Mouse (Mus musculus) layer of hippocampus, adult 18-20 months (tissue): ENCODE measurements around the gene Egflam. TPM values are rescaled to one million over a fixed set of nuclear protein-coding genes. Genes with fewer than 3 reads are reported as not detected.

Source experiments
- DNase-seq, 2 experiments: peaks; one replicate each; pipeline ENCODE4 v3.0.0; 2022; ENCODE audit warnings: low spot score in 2 of 2
- total RNA-seq, 2 experiments: library from RNA; stranded (reverse); gene quantifications; 2 replicates each; pipeline ENCODE4 v1.2.3; 2021

The Egflam gene
- total RNA-seq, 2 experiments from 2014 or later = 1.9 to 2.0 TPM

- no peak for DNase-seq
Observed at GRCm38 (mm10) chr15:7187682-7188081, 210.5 kb downstream of the Egflam start.

DNA sequence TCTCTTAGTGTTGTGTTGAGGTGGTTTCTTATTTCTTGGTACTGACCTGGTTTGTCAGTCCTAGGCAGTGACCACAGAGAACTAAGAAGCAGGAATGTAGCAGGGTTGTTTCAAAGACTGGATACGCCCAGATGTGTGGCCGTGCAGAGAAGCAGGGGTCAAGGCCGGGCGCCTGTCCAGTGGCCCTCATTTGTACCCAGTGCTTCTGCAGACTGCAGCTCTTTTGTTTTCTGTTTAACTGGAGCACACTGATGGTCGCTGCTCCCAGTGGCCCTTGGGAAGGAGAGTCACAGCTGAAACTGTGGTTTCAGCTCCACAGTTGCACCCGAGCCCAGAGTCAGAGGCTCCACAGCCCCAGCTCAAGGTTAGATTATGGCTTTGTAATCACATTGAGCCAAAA, 217.6 kb downstream of the Egflam start:
- DNase-seq = peak in 1 of 2 experiments; percentile 47

DNA sequence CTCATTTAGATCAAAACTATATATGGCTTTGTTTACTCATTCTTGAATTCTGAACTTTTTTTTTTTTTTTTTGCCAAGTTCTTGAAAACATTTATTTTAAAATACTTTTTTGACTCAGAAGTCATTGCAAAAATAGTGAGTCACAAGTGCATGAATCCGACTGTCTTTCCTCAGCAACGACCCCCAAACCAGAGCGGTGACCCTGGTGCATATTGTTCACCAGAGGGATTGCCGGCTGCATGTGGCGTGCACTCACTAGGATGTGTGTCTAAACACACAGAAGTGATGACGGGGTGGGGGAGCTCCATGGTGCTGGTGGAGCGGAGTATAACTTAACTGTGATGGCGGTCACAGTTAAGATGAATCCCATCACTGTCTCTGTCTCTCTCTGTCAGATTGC, 224.4 kb downstream of the Egflam start:
- DNase-seq = no peak

- DNase-seq = no peak
Observed at GRCm38 (mm10) chr15:7173346-7173745, 224.8 kb downstream of the Egflam start.

GRCm38 (mm10) chr15:7172875-7173274, 225.3 kb downstream of the Egflam start:
- no peak for DNase-seq

DNA sequence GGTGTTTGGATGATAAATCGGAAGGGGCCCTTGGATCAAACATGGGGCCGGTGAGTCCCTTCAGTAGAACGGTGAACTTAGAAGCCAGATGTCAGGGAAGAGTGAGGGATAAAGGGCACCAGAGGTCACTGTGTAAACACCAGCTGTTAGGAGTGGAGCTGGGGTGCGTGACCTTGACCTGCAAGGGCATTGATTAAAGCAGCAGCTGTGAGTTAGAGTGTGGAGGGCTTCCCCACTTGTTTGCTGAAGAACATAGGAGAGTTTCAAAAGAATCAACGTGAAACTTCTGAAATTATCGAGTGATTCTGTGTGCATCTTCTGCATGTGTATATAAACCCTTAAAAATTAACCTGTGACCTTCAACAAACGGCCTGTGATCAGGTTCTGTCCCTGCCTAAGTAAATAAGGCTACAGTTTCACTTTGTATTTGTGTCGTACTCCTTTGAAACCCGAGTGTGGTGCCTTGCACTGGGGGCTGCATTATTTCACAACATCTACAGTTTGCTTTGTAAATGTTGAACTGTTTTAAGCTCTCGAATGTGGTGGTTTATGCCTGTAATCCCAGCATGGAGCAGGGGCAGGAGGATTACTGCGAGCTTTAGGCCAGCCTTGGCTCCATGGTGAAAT, 230.2 kb downstream of the Egflam start:
- DNase-seq = no peak

DNA sequence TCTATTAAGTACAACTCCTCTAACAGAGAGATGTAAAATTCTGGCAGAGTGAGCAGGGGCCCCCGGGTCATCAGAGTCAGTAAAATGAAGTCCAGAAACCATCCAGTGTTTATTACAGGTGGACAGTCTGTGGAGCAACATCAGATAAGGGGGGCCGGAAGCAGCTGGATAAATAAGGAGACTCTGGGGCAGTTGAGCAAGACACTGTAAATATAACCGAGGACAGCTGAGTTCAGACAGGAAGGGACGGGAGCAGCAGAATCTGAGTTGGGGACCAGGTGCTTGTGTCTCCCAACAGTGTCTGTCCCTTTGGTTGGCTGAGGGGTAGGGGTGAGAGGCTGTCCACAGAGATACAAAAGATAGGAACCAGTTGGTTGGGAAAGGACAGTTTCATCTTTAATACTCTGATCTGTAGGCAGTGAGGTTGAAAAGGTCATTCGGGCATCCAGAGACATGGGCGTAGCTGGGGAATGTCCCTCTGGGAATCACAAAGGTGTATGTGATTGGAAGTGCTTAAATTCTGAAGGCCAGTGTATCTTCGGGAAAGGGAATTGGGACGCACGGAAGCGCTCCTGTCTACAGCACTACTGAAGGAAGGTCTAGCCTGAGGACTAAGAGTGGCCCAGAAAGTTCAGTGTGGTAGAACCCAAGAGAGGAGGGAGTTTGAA, 230.8 kb downstream of the Egflam start:
- DNase-seq = no peak

DNA sequence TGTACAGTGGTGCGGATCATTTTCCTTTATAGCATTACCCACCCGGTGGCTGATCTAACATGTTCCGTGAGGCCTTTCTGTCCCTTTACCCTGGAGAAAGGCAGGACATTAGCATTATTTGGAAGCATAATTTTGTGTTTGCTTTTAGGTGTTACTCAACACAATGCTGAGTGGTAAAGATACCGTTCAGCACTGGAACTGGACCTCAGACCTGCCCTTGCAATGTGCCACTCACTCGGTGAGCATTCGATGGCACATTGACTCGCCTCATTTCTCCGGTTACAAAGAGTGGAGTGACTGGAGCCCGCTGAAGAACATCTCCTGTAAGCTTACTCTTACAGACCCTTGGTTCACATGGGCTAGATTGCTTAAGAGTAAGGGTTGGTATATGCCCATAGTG, 231.5 kb downstream of the Egflam start:
- DNase-seq = no peak

DNA sequence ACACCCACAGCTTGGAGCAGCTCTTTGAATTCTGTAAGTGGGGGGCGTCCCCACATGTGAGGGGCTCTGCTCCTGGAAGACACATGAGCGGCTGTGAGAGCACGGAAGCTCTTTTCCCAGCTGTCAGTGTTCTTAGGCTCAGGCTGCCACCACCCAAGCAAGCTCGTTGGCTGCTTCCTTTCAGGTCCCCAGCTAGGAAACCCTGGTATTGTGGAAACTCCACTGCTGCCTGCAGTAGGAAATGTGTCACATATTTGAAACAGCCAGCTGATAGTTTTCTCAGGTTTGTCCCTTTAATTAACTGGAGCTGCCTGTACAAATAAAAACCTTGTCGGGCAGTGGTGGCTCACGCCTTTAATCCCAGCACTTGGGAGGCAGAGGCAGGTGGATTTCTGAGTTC, 234.3 kb downstream of the Egflam start:
- DNase-seq = no peak

DNA sequence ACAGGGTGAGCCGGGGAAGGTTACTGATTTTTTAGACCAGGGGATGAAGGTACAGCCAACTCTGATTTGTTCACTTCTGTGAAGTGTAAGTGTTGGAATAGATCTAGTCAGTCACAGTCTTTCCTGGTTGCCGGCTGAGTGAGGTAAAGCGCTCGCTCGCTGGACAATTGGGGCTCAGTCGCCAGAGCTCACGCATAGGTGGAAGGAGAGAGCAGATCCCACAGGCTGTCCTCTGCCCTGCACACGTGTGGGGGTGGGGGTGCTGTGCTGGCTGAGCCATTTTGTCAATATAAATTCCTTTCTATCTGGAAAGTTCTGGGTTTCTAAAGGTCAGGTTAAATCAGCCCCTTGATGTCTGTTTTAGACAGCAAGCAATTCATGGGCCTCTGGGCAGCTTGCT, 237.9 kb downstream of the Egflam start:
- no peak for DNase-seq

GRCm38 (mm10) chr15:7159869-7160268, 238.3 kb downstream of the Egflam start:
- no peak for DNase-seq

DNA sequence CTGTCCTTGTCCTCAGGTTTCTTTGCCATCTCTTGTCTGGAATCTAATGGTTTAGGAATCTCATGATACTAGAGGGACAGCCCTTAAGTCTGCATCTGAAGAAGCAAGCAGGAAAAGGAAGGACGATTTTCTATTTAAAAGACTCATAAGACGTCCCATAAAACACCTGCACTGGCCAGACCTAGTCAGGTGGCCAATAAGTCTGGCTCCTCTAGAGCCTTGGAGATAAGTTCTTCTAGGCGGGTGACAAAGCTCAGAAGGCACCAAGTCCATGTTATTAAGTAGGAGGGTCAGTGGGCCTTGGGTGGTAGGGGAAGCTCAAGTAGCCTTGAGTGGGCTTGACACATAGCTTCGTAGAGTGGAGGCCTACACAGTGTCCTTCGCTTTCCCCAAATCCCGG, 240.5 kb downstream of the Egflam start:
- no peak for DNase-seq
